Mouse (Mus musculus): Measurements from ENCODE around the gene Tom1l1.
A peak's percentile ranks its signal among the peaks of the same experiment; 100 is the strongest.
"Not testable (repeated sequence)": the region's sequence is repeated elsewhere in the genome, so short reads cannot be mapped to it uniquely, and the experiment has no call there.

The Tom1l1 gene

GRCm38 (mm10) chr11:90687460-90688416 lies at the start of gene Tom1l1:
Tom1l1 (minus strand) TSS chr11:90688366.
- DNase-seq = no peak

GRCm38 (mm10) chr11:90733575-90733974 lies 45.4 kb upstream of the Tom1l1 start:
- no peak for DNase-seq

GRCm38 (mm10) chr11:90727354-90728125 lies 39.4 kb upstream of the Tom1l1 start:
- DNase-seq = no peak

- no peak for DNase-seq
These were observed 38.6 kb upstream of the Tom1l1 start for GRCm38 (mm10) chr11:90726730-90727129.

GRCm38 (mm10) chr11:90722304-90722703 lies 34.1 kb upstream of the Tom1l1 start:
- no peak for DNase-seq

- no peak for DNase-seq
These were observed 29.6 kb upstream of the Tom1l1 start for GRCm38 (mm10) chr11:90717719-90718118.

- no peak for DNase-seq
These were observed 23.4 kb upstream of the Tom1l1 start for GRCm38 (mm10) chr11:90711596-90711995.

- not testable (repeated sequence) for DNase-seq
These were observed 19.0 kb upstream of the Tom1l1 start for GRCm38 (mm10) chr11:90707134-90707533.

GRCm38 (mm10) chr11:90697480-90698240 lies 9.5 kb upstream of the Tom1l1 start:
- DNase-seq = peak; percentile 30 to 33

GRCm38 (mm10) chr11:90695811-90696210 lies 7.6 kb upstream of the Tom1l1 start:
- no peak for DNase-seq

GRCm38 (mm10) chr11:90694206-90694605 lies 6.0 kb upstream of the Tom1l1 start:
- DNase-seq = no peak

- DNase-seq = no peak
These were observed 2.2 kb upstream of the Tom1l1 start for GRCm38 (mm10) chr11:90690361-90690760.

GRCm38 (mm10) chr11:90687040-90687439 lies 1.1 kb downstream of the Tom1l1 start:
- no peak for DNase-seq

GRCm38 (mm10) chr11:90686287-90687025 lies 1.7 kb downstream of the Tom1l1 start:
- DNase-seq = no peak

- DNase-seq = no peak
These were observed 3.0 kb downstream of the Tom1l1 start for GRCm38 (mm10) chr11:90685196-90685595.

GRCm38 (mm10) chr11:90684765-90685164 lies 3.4 kb downstream of the Tom1l1 start:
- DNase-seq = no peak

- no peak for DNase-seq
These were observed 7.0 kb downstream of the Tom1l1 start for GRCm38 (mm10) chr11:90681171-90681570.

- no peak for DNase-seq
These were observed 9.6 kb downstream of the Tom1l1 start for GRCm38 (mm10) chr11:90678582-90678981.

GRCm38 (mm10) chr11:90677771-90678288 lies 10.3 kb downstream of the Tom1l1 start:
- DNase-seq = no peak

- DNase-seq = no peak
These were observed 11.1 kb downstream of the Tom1l1 start for GRCm38 (mm10) chr11:90677027-90677426.

GRCm38 (mm10) chr11:90675479-90676110 lies 12.6 kb downstream of the Tom1l1 start:
- no peak for DNase-seq

All from B cell, adult 2 months (primary cell).